Mouse (Mus musculus) layer of hippocampus, postnatal 25 days (tissue): Measurements from ENCODE around the gene Pnpla3. TPM values are rescaled to one million over a fixed set of nuclear protein-coding genes. Genes with fewer than 3 reads are reported as not detected.
A peak's percentile ranks its signal among the peaks of the same experiment; 100 is the strongest.

ENCODE experiments used
- DNase-seq, 2 experiments: peaks; one replicate each; pipeline ENCODE4 v3.0.0; 2022; ENCODE audit warnings: mixed read lengths in 2 of 2, low spot score in 1 of 2; ENCODE audit errors: extremely low spot score in 1 of 2
- microRNA-seq, 2 experiments: library from miRNA; unstranded; fragments of <30 nt; microRNA quantifications; one replicate each; pipeline ENCODE4 v1.2.0; 2021
- total RNA-seq, 2 experiments: library from RNA; stranded (reverse); gene quantifications; 2 replicates each; pipeline ENCODE4 v1.2.3; 2021

Gene Pnpla3
- total RNA-seq, 2 experiments from 2014 or later, result 7.9 to 9.7 TPM

GRCm38 (mm10) chr15:84215273-84215672, 47.6 kb downstream of the Pnpla3 start:
- no peak for DNase-seq

DNA sequence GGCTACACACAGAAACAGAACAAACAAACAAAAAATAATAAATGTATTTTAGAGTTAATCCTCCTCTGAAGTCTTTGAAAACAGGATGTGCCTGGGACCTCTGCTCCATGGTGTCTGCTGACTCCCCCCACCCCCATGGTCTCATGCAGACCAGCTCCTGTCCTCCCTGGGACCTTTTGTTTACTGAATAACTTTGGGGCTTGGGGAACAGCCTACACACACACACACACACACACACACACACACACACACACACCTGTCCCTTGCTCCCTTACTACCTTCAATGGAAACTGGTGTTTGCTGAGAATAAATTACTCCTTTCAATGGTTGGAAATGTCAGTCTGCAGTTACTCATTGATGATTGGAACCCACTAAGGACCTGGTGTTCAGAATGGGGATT, 48.4 kb downstream of the Pnpla3 start:
- DNase-seq, result no peak

- no peak for DNase-seq
Observed at GRCm38 (mm10) chr15:84216461-84217084, 48.9 kb downstream of the Pnpla3 start.

DNA sequence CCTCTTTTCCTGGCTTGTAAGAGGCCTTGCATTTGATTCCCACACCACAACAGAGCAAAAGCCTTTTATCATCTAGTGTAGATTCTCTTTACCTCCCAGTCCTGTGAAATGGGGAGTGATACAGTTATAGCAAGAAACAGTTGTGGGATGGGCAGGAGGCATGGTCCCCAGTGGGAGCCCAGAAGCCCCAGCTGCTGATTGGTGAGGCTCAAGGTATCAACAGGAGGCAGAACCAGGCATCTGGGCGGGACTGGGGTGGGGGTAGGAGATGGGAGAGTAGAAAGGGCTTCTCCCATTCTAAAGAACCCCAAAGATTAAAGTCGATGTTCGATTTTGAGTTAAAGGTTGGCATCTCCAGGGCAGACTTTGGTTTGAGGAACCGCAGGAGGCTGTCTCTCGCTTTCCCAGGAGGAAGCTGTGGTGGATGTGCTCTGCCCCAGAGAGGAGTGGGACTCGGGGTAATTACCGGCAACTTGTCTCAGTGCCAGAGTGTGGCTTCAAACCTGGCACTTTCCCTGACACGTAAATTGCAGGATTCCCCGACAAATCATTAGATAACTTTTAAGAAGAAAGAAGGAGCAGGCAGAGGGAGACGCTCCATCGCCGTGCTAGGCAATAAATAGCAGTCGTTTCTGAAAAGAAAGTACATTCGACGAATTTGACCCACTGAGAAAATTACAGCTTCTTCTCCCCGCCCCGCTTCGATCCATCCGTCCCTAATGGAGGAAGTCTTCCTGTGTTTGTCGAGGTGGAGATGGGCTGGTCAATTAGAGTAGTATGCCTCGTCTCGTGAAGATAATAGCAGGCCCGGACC, 50.5 kb downstream of the Pnpla3 start:
- DNase-seq, result no peak

- no peak for DNase-seq
Observed at GRCm38 (mm10) chr15:84218783-84219271, 51.2 kb downstream of the Pnpla3 start.

DNA sequence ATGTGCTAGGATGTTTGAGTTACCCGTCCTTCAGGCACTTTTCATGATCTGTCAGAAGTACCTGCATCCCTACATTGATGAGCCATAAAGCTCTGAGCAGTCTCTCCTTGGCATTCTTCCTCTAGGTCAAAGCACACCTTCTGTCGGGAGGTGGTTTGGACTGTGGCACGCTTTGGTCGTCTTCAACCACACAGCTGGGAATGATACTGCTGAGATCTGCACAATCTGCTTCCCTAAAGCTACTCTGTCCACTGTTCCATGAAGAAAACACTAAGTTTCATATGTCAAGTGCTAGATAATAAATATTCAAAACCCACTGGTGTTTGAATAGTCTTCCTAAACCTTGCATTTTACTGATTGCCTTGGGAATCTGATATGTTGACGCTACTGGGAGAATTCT, 53.9 kb downstream of the Pnpla3 start:
- DNase-seq, result no peak

DNA sequence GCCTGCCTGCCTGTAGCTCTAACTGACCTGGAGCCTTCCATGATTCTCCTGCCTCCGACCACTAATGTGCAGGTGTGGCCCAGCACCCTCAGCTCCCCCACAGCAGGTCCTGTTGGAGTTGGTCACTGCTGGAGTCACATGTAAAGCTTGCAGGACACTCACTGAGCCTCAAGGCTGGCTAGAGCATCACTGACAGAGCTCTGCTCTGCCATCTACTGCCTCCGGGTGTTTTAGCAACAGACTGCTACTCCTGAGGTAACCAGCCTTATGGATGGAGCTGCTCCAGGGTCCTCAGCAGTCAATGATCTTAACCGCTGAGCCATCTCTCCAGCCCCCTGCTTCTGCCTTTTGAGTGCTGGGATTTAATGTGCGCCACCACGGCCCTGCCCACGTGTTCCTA, 55.8 kb downstream of the Pnpla3 start:
- DNase-seq, result no peak

DNA sequence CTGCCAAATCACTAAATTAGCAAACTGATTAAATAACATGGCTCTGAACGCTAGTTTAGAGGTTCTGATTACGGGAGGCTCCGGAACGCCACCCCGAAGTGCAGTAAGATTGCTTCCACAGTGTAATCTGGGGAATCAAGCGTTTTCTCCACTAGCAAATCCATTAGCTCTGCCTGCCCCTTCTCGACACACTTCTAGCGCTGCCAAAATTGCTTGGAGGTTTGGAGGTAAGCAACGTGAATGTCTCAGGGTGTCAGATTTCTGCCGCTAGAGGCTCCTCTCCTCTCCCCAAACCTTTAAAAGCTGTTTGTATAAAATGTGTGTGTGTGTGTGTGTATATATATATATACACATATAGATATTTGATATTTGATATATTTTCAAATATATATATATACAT, 57.1 kb downstream of the Pnpla3 start:
- DNase-seq, result no peak

GRCm38 (mm10) chr15:84226918-84227317, 59.3 kb downstream of the Pnpla3 start:
- no peak for DNase-seq

DNA sequence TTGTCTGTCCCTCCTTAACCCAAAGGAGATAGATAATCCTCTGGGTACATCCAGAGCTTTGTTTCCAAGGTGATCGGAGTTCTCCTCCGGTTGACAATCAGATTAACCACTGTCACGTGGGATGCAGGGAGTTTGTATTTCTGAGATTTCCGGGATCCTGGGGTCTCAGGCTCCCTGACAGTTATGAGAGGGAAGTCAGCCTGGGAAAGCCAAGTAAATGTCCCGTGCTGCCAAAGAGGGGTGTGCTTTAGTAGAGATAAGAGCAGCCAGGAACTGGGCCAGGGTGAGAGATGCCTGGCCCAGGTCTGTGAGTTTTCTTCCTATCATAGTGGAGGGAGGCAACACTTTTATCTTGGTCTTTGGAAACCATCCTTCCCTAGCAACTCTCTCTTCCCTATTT, 63.0 kb downstream of the Pnpla3 start:
- DNase-seq, result no peak

DNA sequence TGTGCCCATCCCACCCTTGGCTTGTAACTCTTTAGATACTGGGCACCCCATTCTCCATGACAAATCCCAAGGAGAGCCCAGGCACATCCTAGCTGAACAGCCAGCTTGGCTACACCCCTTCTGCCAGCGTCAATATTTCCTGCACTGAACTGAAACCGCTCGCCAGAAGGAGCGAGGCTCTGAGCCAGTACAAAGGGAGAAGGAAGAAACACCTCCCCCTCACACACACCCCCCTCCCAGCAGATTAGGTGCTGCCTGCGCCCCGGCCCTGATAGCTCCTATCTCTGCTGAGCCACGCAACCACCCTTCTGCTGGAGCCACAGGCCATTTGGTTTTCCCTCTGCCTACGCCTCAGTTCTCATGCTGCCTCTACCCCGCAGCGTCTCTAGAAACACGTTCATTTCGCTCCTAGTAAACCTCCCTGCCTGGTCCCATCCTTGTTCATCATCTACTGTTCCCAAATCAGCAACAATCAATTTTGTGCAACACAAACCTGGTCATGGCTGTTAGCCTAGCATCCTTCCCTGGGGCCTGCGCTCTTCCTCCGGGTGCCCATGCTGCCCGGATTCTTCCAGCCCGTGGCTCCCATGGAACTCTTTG, 63.6 kb downstream of the Pnpla3 start:
- peak; percentile 39 to 59 for DNase-seq

DNA sequence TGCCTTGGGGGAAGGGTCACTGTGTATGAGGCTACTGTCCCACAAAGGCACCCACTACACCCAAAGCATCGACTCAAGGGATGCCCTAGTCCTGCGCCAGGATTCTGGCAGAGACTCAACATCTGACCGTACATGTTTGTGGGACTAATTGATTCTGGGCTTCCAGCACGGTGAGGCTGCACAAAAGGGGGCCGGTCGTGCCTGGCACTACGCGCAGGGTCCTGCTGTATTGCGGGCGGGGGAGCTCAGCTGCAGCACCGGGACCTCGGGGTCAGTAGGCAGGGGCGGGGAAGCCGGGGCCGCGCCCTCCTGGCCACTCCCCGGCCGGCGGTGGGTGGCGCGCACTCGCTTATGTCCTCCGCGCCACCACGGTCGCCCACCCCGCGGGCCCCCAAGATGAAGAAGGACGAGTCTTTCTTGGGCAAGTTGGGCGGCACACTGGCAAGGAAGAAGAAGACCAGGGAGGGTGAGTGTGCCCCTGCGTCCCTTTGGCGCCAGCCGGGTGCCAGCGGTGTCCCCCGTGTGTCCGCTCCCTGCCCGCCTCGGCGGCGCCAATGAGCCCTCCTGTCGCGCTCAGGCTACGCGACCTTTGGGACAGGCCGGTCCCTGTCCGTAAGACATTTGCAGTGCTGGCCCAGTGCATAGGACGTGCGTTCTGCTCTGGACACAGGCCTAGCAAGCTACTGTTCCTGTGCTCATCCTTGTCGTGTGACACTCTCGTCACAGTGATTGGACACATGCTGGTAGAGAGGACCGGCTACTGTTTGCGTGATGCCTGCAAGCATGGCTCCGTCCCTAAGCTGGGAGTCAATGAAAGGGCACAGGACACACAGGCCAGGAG, 64.3 kb downstream of the Pnpla3 start, which contains the start of gene Parvb:
Parvb (plus strand) TSS at position 323 of the 841 bp plus-strand sequence.
- peak in 1 of 2 experiments; percentile 48 for DNase-seq

- DNase-seq, result no peak
Observed at GRCm38 (mm10) chr15:84232609-84233008, 65.0 kb downstream of the Pnpla3 start.

GRCm38 (mm10) chr15:84234794-84235581, 67.4 kb downstream of the Pnpla3 start:
- no peak for DNase-seq

DNA sequence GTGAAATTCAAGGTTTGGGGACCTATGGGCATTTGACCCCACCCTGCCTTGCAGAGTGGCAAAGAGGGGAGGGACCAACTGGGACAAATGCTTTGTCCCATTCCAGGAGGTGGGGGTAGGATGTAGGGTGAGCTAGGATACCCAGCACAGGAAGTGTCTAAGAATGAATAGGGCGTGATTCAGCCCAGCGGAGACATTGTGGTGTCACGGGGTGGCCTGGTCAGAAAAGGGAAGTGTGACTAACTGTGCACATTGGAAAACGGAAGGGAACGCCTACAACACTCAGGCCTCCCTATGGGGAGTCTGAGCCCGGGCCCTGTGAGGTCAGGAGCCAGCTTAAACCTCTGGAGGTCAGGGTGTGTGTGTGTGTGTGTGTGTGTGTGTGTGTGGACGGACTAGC, 68.0 kb downstream of the Pnpla3 start:
- DNase-seq, result no peak

Small RNA genes lying within 50 kb of the gene (microRNA-seq; reads per million reads assigned to microRNA genes)
- 0.55 to 2.6 reads per million in 2 experiments for gene Mir6392

Other genes with a start within 250 kb of the Pnpla3 start
- 1 to 10 TPM; 4.5 to 9.4 TPM for gene Efcab6, start 102.5 kb upstream of the Pnpla3 start, total RNA-seq
- 100 to 1,000 TPM; 320 to 354 TPM for gene Sult4a1, start 62.1 kb upstream of the Pnpla3 start, total RNA-seq
- gene Pnpla5, start 44.7 kb upstream of the Pnpla3 start, total RNA-seq, result not detected
- 10 to 100 TPM; 90.3 to 92.3 TPM for gene Samm50, start 24.4 kb downstream of the Pnpla3 start, total RNA-seq
- gene Parvb, start 64.2 kb downstream of the Pnpla3 start, total RNA-seq, result 10 to 100 TPM; 43.5 to 44.3 TPM
- 10 to 100 TPM; 15.8 to 19.2 TPM for gene Parvg, start 156.2 kb downstream of the Pnpla3 start, total RNA-seq